Mouse (Mus musculus) right cerebral cortex, adult 18-20 months (tissue): ENCODE results near the gene Nf1.

Source experiments
- DNase-seq: peaks from one replicate; pipeline ENCODE4 v3.0.0; 2022; ENCODE audit warnings: mixed read lengths

Gene Nf1

DNA sequence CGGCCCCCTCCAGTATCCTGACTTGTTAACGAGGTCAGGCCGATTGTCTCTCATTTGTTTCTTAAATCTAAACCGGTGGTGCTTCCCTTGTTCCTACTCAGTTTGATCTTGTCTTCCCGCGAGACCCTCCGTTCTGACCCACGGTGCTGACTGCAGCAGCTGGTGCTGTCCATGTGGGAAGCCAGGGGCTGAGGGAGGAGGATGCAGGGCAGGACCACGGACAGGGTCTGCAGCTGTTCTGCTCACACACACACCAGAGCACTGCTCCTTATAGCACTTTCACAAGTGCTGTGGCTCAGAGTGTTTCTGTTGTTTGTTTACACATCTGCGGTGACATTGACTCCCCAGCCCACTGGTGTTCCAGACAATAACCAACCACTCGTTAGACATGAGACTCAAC lies 254.0 kb downstream of the Nf1 start:
- no peak for DNase-seq

DNA sequence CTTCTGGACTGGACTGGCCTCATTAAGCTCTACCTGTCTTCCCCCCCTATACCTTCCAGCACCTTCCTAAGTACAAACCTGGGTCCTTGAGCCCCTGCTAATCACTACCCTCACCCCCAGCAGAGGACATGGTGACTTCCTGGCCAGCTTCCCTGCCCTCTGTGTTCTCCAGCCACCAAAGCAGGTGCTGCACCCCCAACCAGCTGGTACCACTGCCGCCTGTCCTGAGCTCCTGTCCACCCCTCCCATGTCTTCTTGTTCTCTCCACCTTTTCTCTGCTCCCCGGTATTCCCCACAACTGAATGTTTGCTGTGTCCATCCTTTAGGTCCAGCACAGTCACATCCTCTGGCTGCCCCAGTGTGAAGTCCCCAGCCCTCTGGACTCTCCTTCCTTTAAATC lies 271.0 kb downstream of the Nf1 start:
- DNase-seq: no peak

DNA sequence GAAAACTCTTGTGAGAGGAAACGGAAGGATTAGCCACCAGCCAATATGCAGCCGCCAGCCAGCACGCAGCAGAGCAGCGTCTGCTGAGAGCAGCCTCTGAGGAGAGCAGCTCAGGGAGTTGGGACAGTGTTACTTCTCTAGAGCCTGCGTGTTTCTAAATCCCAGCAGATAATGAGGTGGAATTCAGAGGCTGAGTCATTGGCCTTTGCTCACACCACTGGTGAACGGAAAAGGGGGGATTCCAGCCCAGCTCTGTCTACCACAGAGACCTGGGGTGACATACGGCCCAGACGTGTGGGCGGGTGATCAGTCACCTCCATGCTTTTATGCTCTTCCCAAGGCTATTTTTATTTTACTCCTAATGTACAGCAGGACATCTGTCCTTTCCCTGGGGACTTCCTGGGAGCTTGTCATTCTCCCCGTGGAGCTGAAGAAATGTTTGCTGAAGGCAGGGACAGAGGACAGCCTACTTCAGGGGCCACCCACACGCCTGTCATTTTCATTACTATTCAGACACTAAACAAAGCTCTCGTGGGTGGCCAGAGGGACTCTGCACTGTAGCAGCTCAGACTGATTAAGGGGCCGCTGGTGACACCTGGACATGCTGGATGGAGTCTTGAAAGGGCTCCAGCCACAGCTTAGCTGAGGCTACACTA lies 271.6 kb downstream of the Nf1 start:
- DNase-seq: peak; percentile 62

DNA sequence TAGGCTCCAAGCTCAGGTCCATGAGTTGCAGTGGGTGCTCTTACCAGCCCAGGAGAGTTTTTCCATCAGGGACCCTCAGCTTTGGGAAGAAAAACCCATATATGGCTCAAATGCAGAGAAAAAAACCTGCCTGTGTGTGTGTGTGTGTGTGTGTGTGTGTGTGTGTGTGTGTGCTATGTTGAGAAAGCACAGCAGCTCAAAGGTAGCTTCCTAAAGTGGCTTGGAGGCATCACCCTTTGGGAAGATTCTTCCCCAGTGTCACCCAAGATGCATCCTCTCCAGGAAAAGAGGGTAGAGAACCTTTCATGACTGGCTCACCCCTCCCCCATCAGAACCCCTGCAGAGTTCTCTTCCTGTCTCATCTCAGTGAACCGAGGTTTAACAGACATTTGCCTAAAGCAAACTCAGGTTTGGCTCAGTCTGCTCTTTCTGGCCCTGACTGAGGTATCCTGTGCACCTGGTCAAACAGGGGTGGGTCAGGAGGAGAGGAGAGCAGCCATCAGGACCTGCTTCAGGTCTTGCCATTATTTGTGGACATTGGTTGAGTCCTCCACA lies 272.6 kb downstream of the Nf1 start:
- DNase-seq: no peak

DNA sequence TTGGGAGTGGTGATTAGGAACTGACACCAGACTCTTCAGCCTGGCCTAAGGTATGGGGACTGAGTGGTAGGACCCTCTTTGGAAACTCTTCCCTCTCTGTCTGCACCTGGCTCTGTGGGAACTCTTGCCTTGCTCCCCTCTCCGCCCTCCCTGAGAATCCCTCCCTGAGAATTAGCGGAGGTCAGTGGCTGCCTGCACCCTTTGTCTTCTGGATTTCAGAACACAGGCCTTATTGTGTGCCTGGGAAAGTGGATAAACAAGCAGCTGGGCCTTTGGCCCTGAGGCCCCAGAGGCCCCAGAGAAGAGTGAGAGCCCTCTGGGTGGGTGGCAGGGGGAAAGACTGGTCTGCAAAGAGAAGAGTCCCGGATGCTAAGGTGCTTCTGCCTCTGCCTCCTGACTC lies 273.6 kb downstream of the Nf1 start:
- DNase-seq: no peak

DNA sequence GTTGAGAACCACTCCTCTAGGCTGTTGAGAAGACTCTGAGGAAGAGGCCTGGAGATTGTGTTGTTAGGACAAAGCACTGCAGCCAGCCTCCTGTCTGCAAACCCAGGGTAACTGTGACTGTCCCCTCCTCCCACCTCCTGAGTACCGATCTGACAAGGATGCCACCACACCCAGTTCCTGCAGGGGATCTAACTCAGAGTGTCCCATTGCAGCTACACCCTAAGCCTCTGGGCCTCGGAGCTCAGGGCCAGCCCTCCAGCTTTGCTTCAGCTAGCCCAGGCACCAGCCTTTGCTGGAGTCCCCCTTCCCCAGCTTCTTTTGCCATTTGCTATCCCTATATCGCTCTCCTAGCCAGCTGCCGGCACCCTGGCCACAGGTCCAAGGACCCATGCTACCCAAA lies 274.2 kb downstream of the Nf1 start:
- DNase-seq: no peak

DNA sequence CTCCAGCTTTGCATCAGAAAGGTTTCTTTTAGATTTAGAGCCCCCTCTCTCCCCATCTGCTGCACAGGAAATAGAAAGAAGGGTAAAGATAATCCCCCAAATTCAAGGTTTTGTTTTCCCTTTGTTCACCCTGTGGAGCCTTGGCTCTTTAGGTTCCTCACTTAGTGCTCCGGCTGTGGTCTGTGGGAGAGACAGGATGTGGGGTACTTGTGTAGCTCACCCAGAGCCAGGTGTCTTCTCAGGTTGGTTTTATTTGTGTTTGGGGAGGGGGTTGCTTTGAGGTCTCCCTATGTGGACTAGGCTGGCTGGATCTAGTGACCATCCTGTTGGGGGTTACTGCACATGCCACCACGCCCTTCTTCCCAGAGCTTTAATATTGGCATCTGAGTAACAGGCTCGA lies 275.4 kb downstream of the Nf1 start:
- no peak for DNase-seq

DNA sequence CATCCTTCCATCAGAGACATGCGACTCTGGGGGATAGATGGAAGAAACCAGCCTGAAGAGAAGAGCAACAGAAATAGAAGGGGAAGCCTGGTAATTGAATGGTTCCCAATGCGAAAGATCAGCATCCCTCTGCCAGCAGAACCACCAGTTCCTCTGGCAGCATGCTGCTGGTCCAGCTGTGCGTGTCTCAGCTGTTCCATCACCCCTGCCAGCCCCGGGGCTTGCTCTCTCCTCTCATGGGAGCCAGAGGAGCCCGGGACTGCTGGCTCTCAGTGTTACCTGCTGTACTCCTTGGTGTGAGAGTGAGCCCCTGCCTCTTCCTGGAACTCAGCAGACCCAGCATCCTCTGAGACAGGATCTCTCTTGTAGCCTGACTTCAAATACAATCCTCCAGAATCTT lies 276.4 kb downstream of the Nf1 start:
- no peak for DNase-seq

DNA sequence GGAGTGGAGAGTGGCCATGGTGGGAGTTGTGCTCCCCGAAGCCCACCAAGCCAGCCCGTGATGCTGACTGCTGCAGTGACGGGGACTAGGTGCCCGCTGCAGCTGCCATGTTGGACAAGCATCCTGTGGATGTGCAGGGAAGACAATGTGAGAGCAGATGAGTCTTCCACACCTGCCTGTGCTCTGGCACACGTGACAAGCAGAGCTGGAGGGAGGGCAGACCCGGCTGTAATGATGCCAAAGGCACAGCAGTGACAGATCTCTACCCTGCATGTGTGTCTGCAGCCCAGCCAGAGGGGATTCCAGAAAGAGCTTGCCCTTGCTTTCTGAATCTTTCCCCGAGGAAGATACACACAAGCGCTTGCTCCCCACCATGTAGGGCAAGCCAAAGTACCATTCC lies 278.5 kb downstream of the Nf1 start:
- no peak for DNase-seq

DNA sequence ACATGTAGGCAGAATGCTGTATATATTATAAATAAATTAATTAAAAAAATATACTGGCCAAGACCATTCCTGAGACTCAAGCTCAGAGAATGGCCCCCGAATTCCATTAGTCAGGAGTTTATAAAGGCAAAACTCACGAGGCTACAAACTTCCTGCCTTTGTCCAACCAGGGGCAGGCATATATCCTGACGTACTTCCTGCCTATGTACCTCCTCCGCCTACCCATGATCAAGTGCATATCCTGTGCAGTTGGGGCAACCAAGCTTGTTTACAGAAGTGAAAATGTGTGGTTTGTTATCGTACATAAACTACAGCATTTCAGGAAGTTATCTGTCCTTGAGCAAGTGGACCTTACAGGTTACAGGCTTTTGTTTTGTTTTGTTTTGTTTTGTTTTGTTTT lies 283.5 kb downstream of the Nf1 start:
- no peak for DNase-seq

DNA sequence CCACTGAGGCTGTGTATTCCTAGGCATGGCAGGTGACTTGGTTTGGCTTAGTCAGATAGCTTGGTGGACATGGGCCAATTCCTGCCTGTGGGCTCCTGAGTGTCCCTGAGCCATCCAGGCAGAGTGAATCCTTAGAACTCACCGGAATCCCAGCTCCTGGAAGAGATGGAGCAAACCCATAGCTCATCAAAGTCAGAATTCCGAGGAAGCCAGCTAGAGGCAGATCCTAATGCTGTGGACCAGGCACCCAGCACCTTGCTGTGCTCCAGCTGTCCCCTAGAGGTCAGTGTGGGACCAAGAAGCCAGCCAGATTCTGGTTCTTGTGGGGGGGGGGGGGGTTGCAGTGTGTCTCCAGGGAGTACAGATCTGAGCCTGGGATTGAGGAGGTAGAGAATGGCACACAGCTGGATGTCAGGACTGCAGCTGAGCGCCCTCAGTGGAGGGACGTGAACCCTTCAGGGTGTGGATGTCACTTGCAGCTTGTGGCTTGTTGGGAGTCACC lies 285.4 kb downstream of the Nf1 start:
- peak; percentile 70 for DNase-seq

DNA sequence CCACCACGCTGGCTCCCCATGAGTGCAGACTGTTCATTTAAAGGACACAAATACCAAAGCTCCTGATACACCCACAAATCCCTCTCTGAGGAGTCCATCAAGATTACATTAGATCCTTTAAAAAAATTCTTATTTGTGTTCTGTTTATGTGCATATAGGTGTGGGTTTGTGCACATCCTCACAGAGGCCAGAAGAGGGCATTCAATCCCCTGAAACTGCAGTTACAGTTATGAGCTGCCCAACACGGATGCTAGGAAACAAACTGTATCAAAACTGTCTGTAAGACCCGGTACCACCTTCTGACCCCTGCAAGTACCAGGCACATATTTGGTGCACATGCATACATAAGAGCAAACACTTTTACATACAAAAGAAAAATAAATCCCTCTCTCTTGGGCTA lies 289.2 kb downstream of the Nf1 start:
- DNase-seq: no peak

DNA sequence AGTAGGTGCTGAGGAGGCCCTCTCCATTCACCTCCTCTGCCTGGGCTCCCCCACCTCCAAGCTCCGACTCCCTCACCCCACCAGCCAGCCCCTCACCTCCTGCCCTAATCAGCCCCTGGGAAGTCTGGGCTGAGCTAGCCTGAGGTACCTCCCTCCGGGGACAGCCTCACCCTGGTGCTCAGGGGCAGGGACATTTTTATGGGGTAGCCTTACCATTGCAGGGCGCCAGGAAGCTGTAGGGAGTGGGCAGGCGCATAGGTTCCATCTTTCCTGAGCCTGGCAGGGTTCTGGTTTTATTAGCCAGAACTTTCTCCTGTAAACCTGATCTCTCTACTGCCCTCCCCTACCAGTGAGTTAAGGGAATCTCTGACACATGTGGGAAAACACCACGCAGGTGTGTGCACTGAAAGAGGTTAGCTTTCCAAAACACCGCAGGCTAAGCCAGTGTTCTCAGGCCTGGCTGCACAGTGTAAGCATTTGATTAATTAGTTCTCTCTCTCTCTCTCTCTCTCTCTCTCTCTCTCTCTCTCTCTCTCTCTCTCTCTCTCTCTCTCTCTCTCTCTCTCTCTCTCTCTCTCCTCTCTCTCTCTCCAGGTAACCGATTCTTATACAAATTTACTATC lies 290.4 kb downstream of the Nf1 start:
- DNase-seq: no peak

DNA sequence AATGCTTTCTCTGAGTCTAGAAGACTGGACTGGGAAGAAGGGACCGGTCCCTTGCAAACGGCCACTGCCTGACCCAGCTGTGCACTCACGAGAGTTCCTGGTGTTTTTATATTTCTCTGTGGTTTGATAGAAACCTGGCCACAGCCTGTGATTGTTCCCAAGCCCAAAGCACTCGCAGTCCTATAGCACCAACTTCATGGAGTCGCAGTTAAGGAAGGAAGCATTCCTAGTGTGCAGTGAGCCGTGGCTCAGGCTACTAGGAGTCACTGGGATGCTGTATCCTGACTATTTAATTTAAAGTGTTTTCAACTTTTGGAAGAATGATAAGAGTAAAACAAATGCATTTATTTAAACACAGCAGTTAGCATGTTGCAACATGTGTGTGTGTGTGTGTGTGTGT lies 291.0 kb downstream of the Nf1 start:
- no peak for DNase-seq
